Mouse (Mus musculus): ENCODE data around the gene Cldn15.

DNA sequence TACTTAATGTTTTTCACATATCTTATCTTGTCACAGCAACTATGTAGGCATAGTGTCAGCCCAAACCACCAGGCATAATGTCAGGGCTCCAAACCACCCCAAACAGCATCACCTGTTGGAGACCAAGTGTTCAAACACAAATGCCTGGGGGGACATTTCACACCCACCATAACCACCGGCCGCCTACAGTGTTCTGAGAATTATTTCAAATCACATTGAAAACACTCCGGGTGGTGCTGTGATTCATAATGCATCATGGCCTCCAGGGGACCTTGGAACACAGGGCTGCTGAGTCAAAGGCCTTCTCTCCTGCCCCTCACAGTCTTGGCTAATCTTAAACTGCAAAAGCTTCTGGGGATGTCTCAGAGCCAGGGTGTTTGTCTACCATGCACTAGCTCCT lies 49.5 kb downstream of the Cldn15 start:
- TF ChIP-seq CTCF (IDR thresholded peaks at IDR 0.05) (no peak), EP300 (IDR thresholded peaks at IDR 0.05) (no peak)
